Mouse (Mus musculus) central nervous system, embryonic 11.5 days (tissue): Measurements from ENCODE around the gene Rnasel. TPM values are rescaled to one million over a fixed set of nuclear protein-coding genes. Genes with fewer than 3 reads are reported as not detected.

Source experiments
- polyA plus RNA-seq: library from polyadenylated mRNA; depleted of rRNA; stranded (reverse); fragments of >200 nt; gene quantifications from 2 replicates; pipeline ENCODE4 v1.2.3, GENCODE M21; 2012; rRNA removed

Rnasel gene
- 49.2 and 68.0 TPM in 2 replicates for polyA plus RNA-seq

GRCm38 (mm10) chr1:153749211-153749801 lies at the start of gene Rnasel:
Rnasel (plus strand) TSS chr1:153749426.

GRCm38 (mm10) chr1:153740145-153740544 lies 9.1 kb upstream of the Rnasel start, which contains the start of gene Rgs16:
Rgs16 (plus strand) TSS chr1:153740349.

Other genes starting within 250 kb of the Rnasel start
- gene Npl, start 199.4 kb upstream of the Rnasel start, polyA plus RNA-seq: 6.8 and 9.8 TPM in 2 replicates
- 10.0 and 13.5 TPM in 2 replicates for gene Rgs8, start 96.4 kb upstream of the Rnasel start, polyA plus RNA-seq
- gene Rgs16, start 9.1 kb upstream of the Rnasel start, polyA plus RNA-seq: 23.9 and 33.2 TPM in 2 replicates
- 0.10 and 0.18 TPM in 2 replicates for gene Rgsl1, start 94.7 kb downstream of the Rnasel start, polyA plus RNA-seq
- not detected in 2 replicates for gene Teddm1b, start 124.9 kb downstream of the Rnasel start, polyA plus RNA-seq
- gene Teddm1a, start 142.3 kb downstream of the Rnasel start, polyA plus RNA-seq: not detected in 2 replicates
- gene Glul, start 150.5 kb downstream of the Rnasel start, polyA plus RNA-seq: 129 and 310 TPM in 2 replicates
- gene Teddm2, start 150.8 kb downstream of the Rnasel start, polyA plus RNA-seq: 0.38 and 0.47 TPM in 2 replicates